In genomic region chr16:32878157-32878598, GRCm38 (mm10) we compare ENCODE assay signal across 8 mouse cellular contexts. TPM values are rescaled to one million over a fixed set of nuclear protein-coding genes. Genes with fewer than 3 reads are reported as not detected.
DNase-seq lines count a peak whose midpoint lies in the region; ATAC-seq and TF ChIP-seq lines count a peak whose summit lies in the region.

No protein-coding gene starts in this region.

- TF ChIP-seq EP300 in ES-Bruce4 (IDR thresholded peaks at IDR 0.05; ENCODE audit: insufficient read depth, low read depth, low read length), result no peak

- H3K4me3 ChIP-seq in ES-Bruce4 (ENCODE audit: low read depth, low read length), result peak overlapping the region; percentile 86
- H3K4me3 ChIP-seq in embryonic facial prominence, embryonic 14.5 days (ENCODE audit: low read depth, low read length), result peak overlapping the region; percentile 63
- peak overlapping the region; percentile 90 for H3K4me3 ChIP-seq in intestine, postnatal 0 days (ENCODE audit: low read depth, low read length)
- H3K4me3 ChIP-seq in midbrain, embryonic 13.5 days (replicated peaks), result peak overlapping the region; percentile 92

- no peaks in the 10 kb centered on the region for H3K36me3 ChIP-seq in ES-Bruce4 (ENCODE audit: control insufficient read depth, insufficient read depth, low read length, poor library complexity, severe bottlenecking)
- no peaks in the 10 kb centered on the region for H3K36me3 ChIP-seq in embryonic facial prominence, embryonic 14.5 days (ENCODE audit: control insufficient read depth, insufficient read depth, low read length)
- no peaks in the 10 kb centered on the region for H3K36me3 ChIP-seq in intestine, postnatal 0 days (ENCODE audit: control insufficient read depth, insufficient read depth)
- H3K36me3 ChIP-seq in midbrain, embryonic 13.5 days, result no peaks in the 10 kb centered on the region

- ATAC-seq in embryonic facial prominence, embryonic 14.5 days (ENCODE audit: low read depth), result 0 out of 2 replicates have a peak, but pooled peaks have one; percentile 13
- ATAC-seq in intestine, postnatal 0 days, result 0 out of 2 replicates have a peak, but pooled peaks have one; percentile 5
- ATAC-seq in midbrain, embryonic 13.5 days, result peak; percentile 57

- 0% methylated on average over 28 of the region's 34 CpGs for WGBS in embryonic facial prominence, embryonic 14.5 days
- WGBS in intestine, postnatal 0 days, result under 1% methylated on average over 34 of the region's 34 CpGs
- WGBS in midbrain, embryonic 13.5 days, result under 1% methylated on average over 30 of the region's 34 CpGs

- no peak for TF ChIP-seq CTCF in ES-Bruce4 (IDR thresholded peaks at IDR 0.05; ENCODE audit: low read depth, low read length)
- no peak for TF ChIP-seq CTCF in intestine, postnatal 0 days (IDR thresholded peaks at IDR 0.05; ENCODE audit: low read depth)

- no peaks in the 10 kb centered on the region for H3K27me3 ChIP-seq in ES-Bruce4 (ENCODE audit: control insufficient read depth, insufficient read depth, low read length, poor library complexity, severe bottlenecking)
- H3K27me3 ChIP-seq in embryonic facial prominence, embryonic 14.5 days (replicated peaks; ENCODE audit: control insufficient read depth, insufficient read depth, low read length), result no peaks in the 10 kb centered on the region
- H3K27me3 ChIP-seq in intestine, postnatal 0 days (replicated peaks; ENCODE audit: control insufficient read depth, insufficient read depth, low read length), result no peaks in the 10 kb centered on the region
- H3K27me3 ChIP-seq in midbrain, embryonic 13.5 days, result no peaks in the 10 kb centered on the region

- H3K4me2 ChIP-seq in embryonic facial prominence, embryonic 14.5 days (ENCODE audit: low read depth, low read length), result peak overlapping the region; percentile 84
- peak overlapping the region; percentile 90 for H3K4me2 ChIP-seq in intestine, postnatal 0 days (replicated peaks; ENCODE audit: low read depth)
- H3K4me2 ChIP-seq in midbrain, embryonic 13.5 days (replicated peaks), result peak overlapping the region; percentile 86

- H3K27ac ChIP-seq in ES-Bruce4 (ENCODE audit: insufficient read depth, low read length), result no peak overlapping the region
- H3K27ac ChIP-seq in embryonic facial prominence, embryonic 14.5 days (replicated peaks; ENCODE audit: low read depth, low read length), result peak overlapping the region; percentile 82
- peak overlapping the region; percentile 90 for H3K27ac ChIP-seq in intestine, postnatal 0 days (ENCODE audit: low read depth, low read length)
- peak overlapping the region; percentile 91 for H3K27ac ChIP-seq in midbrain, embryonic 13.5 days

- peak overlapping the region; percentile 96 for H3K9ac ChIP-seq in ES-Bruce4 (ENCODE audit: low read depth, poor library complexity, severe bottlenecking)
- peak overlapping the region; percentile 92 for H3K9ac ChIP-seq in embryonic facial prominence, embryonic 14.5 days (ENCODE audit: low read depth, low read length)
- peak overlapping the region; percentile 91 for H3K9ac ChIP-seq in intestine, postnatal 0 days (ENCODE audit: low read depth, low read length)
- H3K9ac ChIP-seq in midbrain, embryonic 13.5 days (replicated peaks), result peak overlapping the region; percentile 88

- TF ChIP-seq POLR2A in ES-Bruce4 (IDR thresholded peaks at IDR 0.05; ENCODE audit: insufficient read depth, low read length), result no peak

- peak; percentile 31 for DNase-seq in gastrocnemius, postnatal 25 days
- DNase-seq in gastrocnemius, adult 18-20 months (ENCODE audit: low spot score), result no peak
- peak; percentile 20 for DNase-seq in embryonic facial prominence, embryonic 14.5 days (ENCODE audit: low spot score)
- no peak for DNase-seq in adrenal gland, adult 8-10 months
- DNase-seq in right cerebral cortex, postnatal 4 days, result no peak

- H3K4me1 ChIP-seq in ES-Bruce4 (ENCODE audit: control insufficient read depth, insufficient read depth, low read length), result no peaks in the 10 kb centered on the region
- H3K4me1 ChIP-seq in embryonic facial prominence, embryonic 14.5 days (ENCODE audit: control insufficient read depth, insufficient read depth, low read length), result peaks cover 16% of the 10 kb centered on the region
- H3K4me1 ChIP-seq in intestine, postnatal 0 days (replicated peaks; ENCODE audit: control insufficient read depth, insufficient read depth, low read length), result 0 out of 2 replicates have a peak, but pooled peaks cover 6% of the 10 kb centered on the region
- peaks cover 15% of the 10 kb centered on the region for H3K4me1 ChIP-seq in midbrain, embryonic 13.5 days (replicated peaks)

- H3K9me3 ChIP-seq in ES-Bruce4 (replicated peaks; ENCODE audit: control insufficient read depth, insufficient read depth, low read length, poor library complexity, severe bottlenecking), result no peaks in the 10 kb centered on the region
- no peaks in the 10 kb centered on the region for H3K9me3 ChIP-seq in embryonic facial prominence, embryonic 14.5 days (ENCODE audit: control insufficient read depth, low read length)
- H3K9me3 ChIP-seq in intestine, postnatal 0 days (ENCODE audit: control insufficient read depth), result no peaks in the 10 kb centered on the region
- H3K9me3 ChIP-seq in midbrain, embryonic 13.5 days, result no peaks in the 10 kb centered on the region

RNA-seq across cellular contexts. Expression of gene Rubcn, which starts 0.6 kb away (rescaled TPM):
- 10 to 100 TPM; 24.3 to 26.7 TPM for total RNA-seq in gastrocnemius, postnatal 25 days (2021)
- 10 to 100 TPM; 22.5 to 24.8 TPM for total RNA-seq in gastrocnemius, adult 18-20 months (2021)
- polyA plus RNA-seq in ES-Bruce4 (2011; ENCODE audit: insufficient read depth, insufficient read length, low read depth, missing spikeins), result 19.8 and 23.7 TPM in 2 replicates
- 19.6 and 20.3 TPM in 2 replicates for polyA plus RNA-seq in embryonic facial prominence, embryonic 14.5 days (2014; fragmentation: Nextera tagmentation; extraction: Ambion mirVana)
- polyA plus RNA-seq in intestine, postnatal 0 days (2015; fragmentation: Nextera tagmentation; extraction: Ambion mirVana), result 8.3 and 8.6 TPM in 2 replicates
- 26.2 and 29.2 TPM in 2 replicates for polyA plus RNA-seq in midbrain, embryonic 13.5 days (2015; fragmentation: Nextera tagmentation; extraction: Ambion mirVana)
- total RNA-seq in adrenal gland, adult 8-10 months (2022), result 10 to 100 TPM; 31.0 to 60.3 (median 46.8) TPM

RNA-seq across cellular contexts. Expression of gene Fyttd1, which starts 0.9 kb away (rescaled TPM):
- 10 to 100 TPM; 79.8 to 85.6 TPM for total RNA-seq in gastrocnemius, postnatal 25 days (2021)
- 10 to 100 TPM; 85.6 to 97.9 TPM for total RNA-seq in gastrocnemius, adult 18-20 months (2021)
- 116 and 124 TPM in 2 replicates for polyA plus RNA-seq in ES-Bruce4 (2011; ENCODE audit: insufficient read depth, insufficient read length, low read depth, missing spikeins)
- polyA plus RNA-seq in embryonic facial prominence, embryonic 14.5 days (2014; fragmentation: Nextera tagmentation; extraction: Ambion mirVana), result 136 and 141 TPM in 2 replicates
- 52.7 and 52.8 TPM in 2 replicates for polyA plus RNA-seq in intestine, postnatal 0 days (2015; fragmentation: Nextera tagmentation; extraction: Ambion mirVana)
- 110 and 126 TPM in 2 replicates for polyA plus RNA-seq in midbrain, embryonic 13.5 days (2015; fragmentation: Nextera tagmentation; extraction: Ambion mirVana)
- total RNA-seq in adrenal gland, adult 8-10 months (2022), result 100 to 1,000 TPM in 3 of 4 experiments, 10 to 100 TPM in 1; 97.2 to 136 (median 120) TPM

RNA-seq across cellular contexts. Expression of gene Lrch3, which starts 35.7 kb away (rescaled TPM):
- 10 to 100 TPM; 13.7 to 15.4 TPM for total RNA-seq in gastrocnemius, postnatal 25 days (2021)
- 10 to 100 TPM; 13.2 to 14.5 TPM for total RNA-seq in gastrocnemius, adult 18-20 months (2021)
- 32.5 and 32.9 TPM in 2 replicates for polyA plus RNA-seq in ES-Bruce4 (2011; ENCODE audit: insufficient read depth, insufficient read length, low read depth, missing spikeins)
- polyA plus RNA-seq in embryonic facial prominence, embryonic 14.5 days (2014; fragmentation: Nextera tagmentation; extraction: Ambion mirVana), result 23.5 and 25.3 TPM in 2 replicates
- polyA plus RNA-seq in intestine, postnatal 0 days (2015; fragmentation: Nextera tagmentation; extraction: Ambion mirVana), result 7.8 and 8.4 TPM in 2 replicates
- polyA plus RNA-seq in midbrain, embryonic 13.5 days (2015; fragmentation: Nextera tagmentation; extraction: Ambion mirVana), result 51.0 and 53.0 TPM in 2 replicates
- total RNA-seq in adrenal gland, adult 8-10 months (2022), result 10 to 100 TPM; 36.3 to 48.0 (median 42.9) TPM

Comparison
In these comparisons a context has a peak if more than half of its experiments do, and no peak if none do; other contexts are left out.
1. DNase-seq: peak in gastrocnemius, postnatal 25 days (single experiment) and embryonic facial prominence, embryonic 14.5 days (single experiment); none in gastrocnemius, adult 18-20 months (single experiment), adrenal gland, adult 8-10 months (single experiment) and right cerebral cortex, postnatal 4 days (single experiment).
2. ATAC-seq: peak in every context shown above with its lines; median percentile 57 in midbrain, embryonic 13.5 days; 13 in embryonic facial prominence, embryonic 14.5 days; 5 in intestine, postnatal 0 days.
3. Peak in every context shown above with its lines, with median percentiles within 50 percentile points of each other: H3K4me3 ChIP-seq, H3K9ac ChIP-seq and H3K4me2 ChIP-seq.